Mouse (Mus musculus) monocyte, adult 5-6 weeks (primary cell): Measurements from ENCODE around the gene Cacng2. TPM values are rescaled to one million over a fixed set of nuclear protein-coding genes. Genes with fewer than 3 reads are reported as not detected.
"Not testable (repeated sequence)": the region's sequence is repeated elsewhere in the genome, so short reads cannot be mapped to it uniquely, and the experiment has no call there.

Experiments
- ATAC-seq: fragments of 153-309, 156-312 bp; replicated peaks from 2 replicates; pipeline ENCODE4 v1.8.0; 2017; ENCODE audit warnings: mild to moderate bottlenecking; ENCODE audit not compliant: low TSS enrichment, insufficient number of reproducible peaks, severe bottlenecking, poor library complexity, low FRiP score
- total RNA-seq: library from RNA; stranded (forward); fragments of 200-1000, 200-491, 200-594 nt; gene quantifications from 3 replicates; pipeline ENCODE4 v1.2.3, GENCODE M21; 2017

Cacng2 gene
- total RNA-seq, 1 experiment from 2014 or later = not detected

DNA sequence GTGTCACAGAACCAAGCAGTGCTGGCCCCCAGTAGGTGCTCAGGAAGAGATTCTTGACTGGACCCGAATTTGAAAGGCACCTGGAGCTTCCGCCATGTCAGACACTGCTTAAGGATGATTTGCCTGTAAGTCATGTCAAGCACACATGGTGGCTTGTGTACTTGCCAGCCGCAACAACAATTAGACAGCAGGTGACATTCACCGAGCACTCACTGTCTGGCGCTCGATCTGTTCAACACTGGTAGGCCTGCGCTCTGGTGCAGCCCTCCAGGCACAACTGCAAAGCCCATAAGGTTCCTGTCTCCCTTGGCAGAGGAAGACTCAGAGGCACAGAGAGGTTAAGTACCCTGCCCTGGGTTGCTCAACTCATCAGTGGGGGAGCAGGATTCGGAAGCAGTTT lies 77.1 kb downstream of the Cacng2 start:
- ATAC-seq = no peak

DNA sequence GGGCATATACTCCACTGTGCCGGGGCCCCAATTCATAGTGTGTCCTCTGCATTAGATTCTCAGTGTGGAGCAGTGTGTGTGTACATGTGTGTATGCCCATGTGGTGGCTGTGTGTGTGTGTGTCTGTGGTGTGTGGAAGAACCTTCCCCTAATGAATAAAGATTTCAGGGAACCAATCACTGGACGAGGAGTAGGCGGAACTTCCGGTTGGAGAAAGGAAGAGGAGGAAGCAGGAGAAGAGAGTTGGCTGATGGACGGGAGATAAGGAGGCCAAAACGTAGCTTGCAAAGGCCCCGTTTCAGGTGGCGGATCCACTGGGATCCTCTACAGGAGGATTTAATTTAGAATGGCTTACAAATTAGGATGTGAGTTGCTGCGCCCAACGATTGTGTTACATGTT lies 82.2 kb downstream of the Cacng2 start:
- no peak for ATAC-seq

DNA sequence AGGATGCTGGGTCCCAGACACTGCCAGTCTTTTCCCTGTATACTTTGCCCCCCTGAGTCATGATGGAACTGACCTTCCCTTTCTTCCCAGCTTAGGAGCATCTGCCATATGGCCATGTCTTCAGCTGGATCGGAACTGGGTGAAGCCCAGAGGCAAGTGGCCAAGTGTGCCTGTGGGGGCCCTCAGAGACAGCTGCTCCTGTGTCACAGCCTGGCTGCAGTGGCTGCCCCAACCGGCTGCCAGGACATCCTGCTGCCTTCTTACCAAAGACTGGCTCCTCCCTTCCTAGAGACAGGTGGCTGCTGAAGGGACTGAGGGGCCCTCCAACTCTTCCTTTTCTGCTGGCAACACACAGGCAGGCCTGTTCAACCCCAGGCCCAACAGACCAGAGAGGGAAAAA lies 83.2 kb downstream of the Cacng2 start:
- no peak for ATAC-seq

DNA sequence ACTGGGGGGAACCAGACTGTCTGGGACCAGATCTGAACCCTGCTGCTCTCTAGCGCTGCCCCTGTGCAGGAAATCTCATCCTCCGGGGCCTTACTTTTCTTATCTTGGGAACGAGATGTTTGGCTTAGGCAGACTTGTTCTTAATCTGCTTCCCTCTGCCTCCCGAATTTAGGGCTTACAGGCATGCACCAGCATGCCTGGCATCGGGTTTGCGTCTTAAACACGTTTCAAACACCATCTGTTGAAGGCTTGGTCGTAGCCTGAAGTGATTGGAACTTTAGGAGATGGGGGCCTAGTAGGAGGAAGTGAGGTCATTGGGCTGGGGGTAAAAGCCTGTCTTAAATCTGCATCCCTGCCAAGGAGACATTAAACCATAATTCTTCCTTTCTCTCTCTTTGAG lies 89.9 kb downstream of the Cacng2 start:
- no peak for ATAC-seq

DNA sequence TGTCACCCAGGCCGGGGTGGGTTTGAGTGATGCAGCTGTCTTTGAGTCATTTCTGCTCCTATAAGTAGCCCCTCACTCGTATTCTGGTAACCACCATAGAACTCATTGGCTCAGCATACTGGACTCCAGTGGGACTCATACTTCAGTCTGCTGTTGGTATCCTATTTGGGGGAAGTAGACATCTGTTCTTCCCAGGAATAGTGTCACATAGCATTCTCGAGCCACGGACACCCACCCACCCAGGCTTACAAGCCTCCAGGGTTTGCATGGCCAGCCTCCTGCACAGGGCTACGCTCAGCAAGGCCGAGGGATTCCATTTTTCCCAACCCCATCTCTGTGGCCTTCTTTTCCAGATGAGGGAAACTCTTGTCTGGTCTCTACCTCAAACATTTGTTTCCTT lies 93.3 kb downstream of the Cacng2 start:
- ATAC-seq = no peak

DNA sequence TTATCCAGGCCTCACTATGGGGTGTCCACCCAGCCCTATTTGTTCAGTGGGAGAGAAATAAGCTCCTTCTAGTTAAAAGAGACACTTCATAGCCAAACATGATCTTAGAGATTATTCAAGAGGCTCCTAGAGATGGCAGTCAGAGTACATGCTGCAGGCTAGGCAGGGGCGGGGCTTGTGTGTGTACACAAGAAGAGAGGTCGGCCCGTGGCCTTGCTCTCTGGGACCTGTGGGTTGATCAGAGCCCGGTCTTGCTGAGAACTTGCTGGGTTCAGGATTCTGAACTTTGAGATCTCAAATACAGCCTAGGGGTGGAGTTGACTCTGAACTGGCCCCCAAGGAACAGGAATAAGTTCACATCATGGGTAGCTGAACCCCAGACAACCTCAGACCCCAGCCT lies 95.6 kb downstream of the Cacng2 start:
- ATAC-seq = no peak

DNA sequence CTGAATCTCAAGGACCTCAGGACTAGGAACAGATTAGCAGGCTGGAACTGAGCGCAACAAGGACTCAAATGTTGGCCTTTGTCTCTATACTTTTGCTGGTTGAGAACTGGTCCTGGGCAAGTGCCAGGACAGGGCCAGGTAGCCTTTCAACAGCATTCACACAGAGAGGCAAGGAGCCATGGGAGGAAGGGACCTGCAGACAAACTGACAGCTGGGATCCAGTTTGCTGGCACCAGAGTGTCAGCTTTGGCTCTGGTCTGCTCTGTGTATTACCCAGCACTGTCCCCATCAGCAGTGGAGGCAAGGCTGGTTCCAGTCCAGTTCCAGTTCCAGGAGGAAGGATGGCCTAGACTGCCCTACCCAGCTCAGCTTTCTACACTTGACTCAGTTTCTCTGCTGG lies 105.8 kb downstream of the Cacng2 start:
- no peak for ATAC-seq

DNA sequence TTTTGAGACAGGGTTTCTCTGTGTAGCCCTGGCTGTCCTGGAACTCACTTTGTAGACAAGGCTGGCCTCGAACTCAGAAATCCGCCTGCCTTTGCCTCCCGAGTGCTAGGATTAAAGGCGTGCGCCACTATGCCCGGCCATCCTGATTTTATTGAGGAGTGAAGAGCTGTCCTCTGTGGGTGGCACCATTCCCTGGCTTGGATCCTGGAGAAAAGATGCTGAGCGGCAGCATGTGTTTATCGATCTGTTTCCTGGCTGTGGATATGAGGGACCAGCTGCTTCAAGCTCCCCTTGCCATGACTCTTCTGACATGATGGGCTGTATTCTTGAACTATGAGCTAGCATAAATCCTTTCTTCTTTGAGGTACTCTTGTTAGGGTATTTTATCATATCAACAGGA lies 111.6 kb downstream of the Cacng2 start:
- ATAC-seq = not testable (repeated sequence)

DNA sequence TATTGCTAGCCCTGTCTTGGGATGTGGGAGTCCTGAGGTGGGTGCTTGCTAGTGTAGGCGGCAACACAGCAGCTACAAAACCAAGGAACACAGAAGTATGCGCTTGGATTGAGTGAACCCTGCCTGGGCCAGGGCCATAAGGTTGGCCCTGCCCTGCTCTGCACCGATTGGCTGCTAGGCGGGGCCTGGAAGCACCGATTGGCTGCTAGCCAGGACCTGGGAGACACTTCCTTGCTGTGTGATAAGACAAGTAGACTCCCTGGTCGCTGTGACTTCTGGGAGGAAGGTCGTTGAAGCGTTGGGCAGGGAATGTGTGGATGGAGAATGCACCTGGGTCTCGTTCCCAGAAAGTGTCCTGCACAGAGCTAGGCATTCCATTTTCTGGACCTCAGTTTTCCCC lies 115.9 kb downstream of the Cacng2 start:
- no peak for ATAC-seq

DNA sequence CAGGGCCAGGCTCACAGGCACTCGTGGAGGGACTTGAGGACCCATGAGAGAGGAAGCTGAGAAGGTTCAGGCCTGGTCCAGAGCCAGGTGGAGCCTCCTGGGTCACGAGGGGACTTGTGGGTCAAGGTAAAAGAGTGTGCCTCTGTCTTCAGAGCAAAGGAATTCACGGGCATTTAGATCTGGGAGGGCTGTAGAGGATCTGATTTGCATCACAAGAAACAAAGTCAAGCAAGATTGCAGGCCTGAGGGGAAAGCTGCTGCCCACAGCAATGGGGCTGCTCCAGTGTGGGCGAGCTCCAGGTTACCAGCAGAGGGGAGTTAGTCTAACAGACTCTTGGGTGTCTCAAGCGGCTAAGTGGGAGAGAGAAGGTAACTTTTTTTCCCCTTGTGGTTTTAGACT lies 118.4 kb downstream of the Cacng2 start:
- ATAC-seq = no peak

DNA sequence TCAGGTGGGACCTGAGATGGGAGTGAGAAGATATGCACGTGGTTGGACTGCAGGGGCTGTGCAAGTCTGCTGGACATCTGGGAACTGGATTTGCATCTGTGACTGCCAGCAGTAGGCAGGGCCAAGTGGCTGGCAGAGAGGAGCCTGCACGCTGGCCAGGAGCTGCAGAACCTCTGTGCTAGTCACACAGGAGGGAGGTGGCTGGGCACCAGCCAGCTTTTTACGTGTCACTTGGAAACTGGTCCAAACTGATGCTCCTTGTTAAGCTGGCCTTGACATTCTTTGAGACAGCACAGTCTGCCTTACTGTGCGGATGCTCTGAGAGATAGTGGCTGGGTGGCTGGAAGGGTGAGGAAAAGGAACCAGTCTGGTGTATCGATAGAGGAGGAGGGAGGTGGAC lies 131.3 kb downstream of the Cacng2 start:
- no peak for ATAC-seq

DNA sequence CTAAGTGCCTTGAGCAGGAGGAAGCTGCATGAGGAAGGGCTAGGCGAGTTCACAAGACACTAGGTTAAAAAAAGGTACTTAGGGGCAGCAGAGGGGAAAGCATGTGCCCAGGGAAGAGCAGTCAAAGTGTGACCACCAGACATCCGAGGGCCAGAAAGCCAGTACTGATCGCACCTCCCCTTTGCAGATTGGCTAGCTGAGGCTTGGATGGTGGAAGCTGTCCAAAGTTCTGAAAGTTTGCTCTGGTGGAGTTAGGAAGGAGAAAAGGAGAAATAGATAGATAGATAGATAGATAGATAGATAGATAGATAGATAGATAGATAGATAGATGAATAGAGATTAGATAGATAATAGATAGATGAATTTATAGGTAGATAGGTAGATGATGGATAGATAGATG lies 136.4 kb downstream of the Cacng2 start:
- ATAC-seq = no peak

DNA sequence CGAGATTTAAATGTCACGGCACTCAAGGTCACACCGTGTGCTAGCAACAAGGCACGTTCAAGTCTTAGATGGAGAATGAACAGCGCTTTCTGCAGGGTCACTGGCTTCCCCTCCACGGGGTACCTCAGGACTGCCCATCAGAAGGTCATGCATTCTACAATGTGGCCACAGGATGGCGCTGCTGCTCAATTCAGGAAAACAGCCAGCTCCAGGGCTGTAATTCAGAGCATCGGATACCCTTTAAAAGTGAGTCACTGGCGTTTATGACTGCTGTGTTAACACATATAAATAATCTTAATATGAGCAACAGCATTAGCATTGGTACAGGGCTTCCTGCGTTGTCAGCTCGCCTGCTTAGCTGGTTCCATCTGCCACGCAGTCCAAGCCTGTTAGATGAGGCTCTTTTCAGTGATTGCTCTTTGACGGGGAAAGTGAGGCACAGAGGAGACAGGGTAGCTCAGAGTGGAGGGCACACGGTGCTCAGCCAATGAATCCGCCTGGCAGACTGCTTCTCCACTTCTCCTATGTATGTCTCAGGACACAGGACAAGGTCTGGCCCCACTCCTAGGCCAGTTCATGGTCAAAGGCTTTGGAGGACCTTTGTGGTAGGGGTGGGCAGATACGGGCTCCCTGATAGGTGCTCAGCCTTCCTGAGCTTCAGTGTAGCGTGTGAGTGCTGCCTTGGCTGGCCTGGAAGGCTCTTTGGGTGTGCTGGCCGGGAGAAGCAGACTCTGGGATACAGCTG lies 137.5 kb downstream of the Cacng2 start:
- 0 out of 2 replicates have a peak, but pooled peaks have one; percentile 54 for ATAC-seq

DNA sequence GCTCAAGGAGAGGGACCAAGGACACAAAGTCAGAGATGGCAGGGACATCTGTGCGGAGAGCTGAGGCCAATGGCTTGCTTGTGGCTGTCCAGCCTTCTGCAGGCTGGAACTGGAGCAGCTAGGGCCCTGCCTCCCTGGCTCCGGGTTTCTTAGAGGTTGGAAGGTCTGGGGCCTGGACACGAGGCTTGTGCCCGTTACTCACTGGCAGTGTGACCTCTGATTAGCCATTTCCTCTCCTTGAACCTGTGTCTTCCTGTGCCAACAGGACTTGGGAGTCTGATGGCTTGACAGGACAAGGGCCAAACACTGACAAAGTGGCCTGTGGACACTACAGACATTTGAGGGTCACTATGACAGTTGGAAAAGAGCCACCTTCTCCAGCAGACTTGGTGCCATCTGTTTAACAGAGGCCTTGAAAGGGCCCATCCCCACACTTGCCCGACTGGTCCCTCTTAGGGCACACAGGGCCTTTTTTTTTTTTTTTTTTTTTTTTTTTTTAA lies 138.6 kb downstream of the Cacng2 start:
- no peak for ATAC-seq

DNA sequence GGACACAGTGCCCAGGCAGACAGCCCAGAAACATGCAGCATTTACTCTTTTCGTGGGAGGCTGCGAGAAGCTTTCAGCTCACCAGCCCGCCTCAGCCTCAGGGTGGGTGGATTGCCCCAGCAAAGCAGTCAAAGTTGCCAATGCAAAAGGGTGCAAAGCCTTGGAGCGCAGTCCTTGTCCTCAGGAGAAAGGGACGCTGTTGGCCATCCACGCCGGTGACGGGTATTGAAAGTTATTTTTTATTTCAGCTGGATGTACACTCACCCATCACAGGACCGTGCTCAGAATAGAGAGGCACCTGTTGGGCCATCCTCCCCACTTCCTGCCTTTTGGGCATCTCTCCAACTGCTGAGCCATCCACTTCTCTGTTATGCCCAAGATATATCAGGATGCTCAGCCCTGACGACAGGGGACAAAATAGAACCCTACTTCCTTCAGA lies 140.4 kb downstream of the Cacng2 start:
- no peak for ATAC-seq

DNA sequence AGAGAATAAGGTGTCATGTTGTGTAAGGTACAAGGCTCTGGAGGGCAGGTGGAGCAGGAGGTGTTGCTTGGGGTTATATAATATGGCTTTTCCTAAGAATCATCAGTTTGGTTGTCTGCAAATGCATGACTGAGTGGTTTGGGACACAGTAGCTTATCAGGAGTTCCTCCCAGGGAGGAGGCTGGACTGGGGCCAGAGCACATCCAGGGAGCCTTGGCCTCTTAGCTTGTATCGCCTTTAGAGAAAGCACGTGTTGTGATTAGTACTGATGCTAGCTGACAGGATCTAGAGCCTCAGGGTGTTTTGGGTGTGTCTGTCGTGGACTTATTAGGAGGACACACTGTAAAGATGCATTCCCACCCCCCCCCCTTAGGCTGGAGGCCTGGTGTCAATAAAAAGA lies 142.2 kb downstream of the Cacng2 start:
- no peak for ATAC-seq

DNA sequence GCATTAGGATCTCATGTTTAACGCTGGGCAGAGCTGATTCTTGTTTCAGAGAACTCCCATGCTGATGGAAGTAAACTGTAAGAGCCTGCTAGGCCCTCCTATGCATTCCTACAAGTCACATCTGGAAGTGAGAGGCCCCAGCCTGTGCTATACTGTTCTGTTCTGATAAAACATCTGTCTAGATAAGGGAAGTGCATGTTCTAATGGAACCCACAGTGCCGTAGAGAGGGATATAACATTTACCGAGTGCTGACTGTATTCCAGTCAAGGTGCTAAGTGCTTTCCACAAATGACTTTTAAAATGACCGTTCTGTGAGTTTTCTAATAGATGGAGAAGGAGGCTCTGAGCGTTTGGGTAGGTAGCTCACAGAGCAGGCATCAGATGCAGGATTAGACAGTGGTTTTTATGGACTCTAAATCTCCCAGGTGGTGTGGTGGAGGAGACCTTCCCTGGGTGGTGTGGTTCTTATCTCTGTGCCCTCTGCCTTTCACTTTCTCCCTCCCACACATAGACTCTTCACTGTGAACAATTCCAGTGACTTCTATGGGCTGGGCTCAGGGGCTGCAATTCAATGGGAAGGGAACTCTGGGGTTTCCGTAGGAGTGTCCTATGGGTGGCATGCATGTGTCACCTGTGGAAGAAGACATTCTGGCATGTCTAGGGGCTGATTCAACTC lies 145.5 kb downstream of the Cacng2 start:
- no peak for ATAC-seq

DNA sequence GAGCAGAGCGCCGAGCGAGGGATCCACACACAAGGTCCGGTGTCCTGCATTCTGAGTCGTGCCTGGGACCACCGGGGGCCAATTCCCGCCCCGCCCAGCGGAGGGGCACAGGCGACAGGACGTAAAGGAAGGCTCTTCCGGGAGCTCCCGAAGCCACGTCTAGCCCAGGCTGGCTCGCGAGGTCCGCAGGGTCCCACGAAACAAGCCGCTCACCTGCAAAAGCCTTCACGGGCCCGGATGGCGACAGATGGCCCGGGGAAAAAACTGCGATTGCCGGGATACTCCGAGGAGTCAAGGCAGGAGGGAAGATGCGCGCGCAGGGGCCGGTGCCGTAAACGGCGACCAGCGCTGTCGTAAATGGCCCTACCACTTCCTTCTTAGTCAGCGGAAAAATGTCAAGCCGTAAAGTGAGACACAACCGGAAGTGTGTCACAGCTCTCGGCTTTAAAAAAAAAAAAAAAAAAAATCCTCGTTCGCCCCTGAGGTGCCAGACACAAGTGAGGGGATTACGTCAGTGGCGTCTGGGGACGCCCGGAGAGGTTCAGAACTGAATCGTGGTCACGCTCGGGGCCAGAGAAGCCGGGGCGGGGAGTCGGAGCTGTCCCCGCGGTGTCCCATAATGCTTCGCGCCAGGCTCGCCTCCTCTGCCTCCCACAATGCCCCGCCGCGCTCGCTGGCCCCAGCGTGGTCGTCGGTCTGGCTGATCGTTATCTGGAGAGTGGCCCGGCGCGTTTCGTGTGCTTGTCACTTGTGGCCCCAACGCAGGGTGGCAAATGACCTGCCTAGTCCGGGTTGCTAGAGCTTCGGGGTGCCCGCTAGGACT lies 149.1 kb downstream of the Cacng2 start, which contains the start of gene Eif3d:
Gene Eif3d (minus strand): TSS at position 344 of the 823 bp plus-strand sequence.
- peak; percentile 85 for ATAC-seq

DNA sequence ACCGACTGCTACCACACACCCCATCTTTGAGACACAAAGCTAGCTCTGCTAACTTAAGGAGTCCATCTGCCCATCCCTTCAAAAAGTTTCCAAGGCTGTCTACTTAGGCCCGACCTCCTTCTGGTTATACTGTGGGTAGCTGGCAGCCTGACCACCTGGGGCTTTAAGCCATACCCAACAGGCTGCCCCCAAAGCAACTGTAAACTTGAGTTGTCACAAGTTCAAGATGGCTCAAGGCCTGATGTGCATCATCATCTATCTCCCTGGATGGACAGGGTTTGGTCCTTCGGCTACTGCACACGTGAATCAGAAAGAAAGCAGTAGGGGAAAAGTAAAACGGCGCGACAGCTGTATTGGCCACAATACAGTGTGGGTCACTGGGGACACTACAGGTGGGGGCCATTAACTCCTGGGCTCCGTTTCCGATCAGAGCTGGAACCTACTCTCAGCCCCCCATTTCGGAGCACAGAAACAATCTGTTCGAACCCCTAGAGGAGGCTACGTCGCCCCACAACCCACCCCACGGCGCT lies 149.8 kb downstream of the Cacng2 start:
- no peak for ATAC-seq
